Mouse (Mus musculus): ENCODE measurements at regions not wholly inside any gene's neighbourhood (a gene's known extent, or its start where the extent isn't known, plus 50 kb on each side); places are given as distances from the start of the nearest gene placed in this dataset.

DNA sequence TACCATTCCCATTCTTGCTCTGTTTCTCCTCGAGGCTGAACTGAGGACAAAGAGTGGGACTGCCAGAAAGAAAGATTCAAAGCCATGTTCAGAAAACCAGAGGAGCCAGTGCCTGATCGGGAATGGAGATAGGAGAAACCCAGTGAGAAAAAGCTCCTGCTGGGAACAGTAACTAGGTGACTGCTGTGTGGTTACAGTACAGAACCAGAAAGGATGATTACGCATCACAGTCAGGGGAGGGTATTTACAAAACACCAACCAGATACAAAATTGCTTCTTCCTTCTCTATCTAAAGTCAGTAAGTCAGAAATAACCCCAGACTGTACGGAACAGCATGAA lies 227.1 kb upstream of the Acvr2a start:
- Histone ChIP-seq H3K27ac (no peak overlapping the region), H3K9ac (replicated peaks) (no peak overlapping the region), H3K4me3 (ENCODE audit: insufficient read depth in 1 of 2, low read depth in 2 of 2, low read length in 2 of 2) (no peak overlapping the region), H3K9me3 (ENCODE audit: control insufficient read depth, low read length) (no peaks in the 10 kb centered on the region), H3K27me3 (ENCODE audit: control insufficient read depth, insufficient read depth, low read length) (no peaks in the 10 kb centered on the region), H3K36me3 (replicated peaks; ENCODE audit: control insufficient read depth, insufficient read depth, low read depth) (no peaks in the 10 kb centered on the region), H3K4me2 (ENCODE audit: low read depth) (no peak overlapping the region), H3K4me1 (replicated peaks; ENCODE audit: control insufficient read depth in 2 of 2, insufficient read depth in 2 of 2, low read length in 1 of 2) (no peaks in the 10 kb centered on the region)
- 57% methylated on average over 4 of the region's 4 CpGs for WGBS (ENCODE audit: insufficient replicate concordance)
- DNase-seq (ENCODE audit: low read depth in 3 of 3, low spot score in 3 of 3) = no peak
- TF ChIP-seq CTCF (IDR thresholded peaks at IDR 0.05; ENCODE audit: low read depth) = no peak
- ATAC-seq (ENCODE audit: insufficient read depth) = no peak

DNA sequence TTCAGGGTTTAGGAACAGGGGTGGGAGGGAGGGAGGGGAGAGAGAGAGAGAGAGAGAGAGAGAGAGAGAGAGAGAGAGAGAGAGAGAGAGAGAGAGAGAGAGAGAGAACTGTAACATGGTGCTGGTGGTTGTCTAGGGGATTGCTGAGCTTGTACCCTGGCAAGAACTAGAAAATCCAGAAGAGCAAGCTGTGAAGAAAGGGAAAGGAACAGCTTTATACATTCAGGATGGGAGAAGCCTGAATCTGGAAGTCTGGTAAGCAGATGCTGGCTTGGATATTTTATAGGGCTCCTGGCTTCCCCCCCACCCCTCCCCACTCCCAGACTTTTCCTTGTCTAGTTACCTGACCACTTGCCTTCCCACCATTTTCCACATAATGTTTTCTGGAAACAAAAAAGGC lies 224.2 kb upstream of the Acvr2a start:
- no peak for ATAC-seq (ENCODE audit: insufficient read depth)

DNA sequence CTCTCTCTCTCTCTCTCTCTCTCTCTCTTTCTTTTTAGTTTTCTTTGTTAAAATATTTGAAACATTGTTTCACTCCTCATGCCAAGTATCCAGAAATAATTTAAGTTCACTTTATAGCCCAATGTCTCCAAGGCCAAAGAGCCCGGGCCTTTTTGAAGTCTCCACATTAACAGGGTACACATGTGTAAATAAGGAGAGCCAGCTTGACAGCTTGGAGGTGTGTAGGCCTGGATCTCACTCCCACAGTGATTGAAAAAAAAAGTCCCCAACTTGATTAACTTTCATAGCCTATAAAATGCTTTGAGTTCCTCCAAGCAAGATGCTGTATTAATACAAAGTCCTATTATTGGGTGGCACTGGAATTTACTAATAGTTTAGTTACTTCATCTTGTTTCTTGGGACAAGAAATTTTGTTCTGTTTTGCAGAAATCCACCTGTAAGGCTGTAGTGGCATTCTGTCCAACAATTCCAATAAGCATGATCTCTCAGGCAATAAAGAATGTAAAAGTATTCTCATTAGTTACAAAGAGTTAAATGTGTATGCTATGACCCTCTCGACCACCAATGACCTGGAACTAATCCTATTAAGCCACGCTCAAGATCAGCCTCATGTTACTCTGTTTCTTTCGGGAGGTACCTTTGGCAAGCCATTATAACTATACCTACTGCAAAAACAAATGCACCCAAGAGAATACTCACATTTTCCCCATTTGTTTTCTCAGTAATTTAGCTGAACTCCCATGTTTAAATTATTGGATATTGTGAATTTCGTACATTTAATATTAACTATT lies 215.9 kb upstream of the Acvr2a start:
- Histone ChIP-seq H3K36me3 (replicated peaks; ENCODE audit: control insufficient read depth, insufficient read depth, low read depth) (no peaks in the 10 kb centered on the region), H3K9ac (replicated peaks) (no peak overlapping the region), H3K4me3 (ENCODE audit: insufficient read depth in 1 of 2, low read depth in 2 of 2, low read length in 2 of 2) (no peak overlapping the region), H3K4me1 (replicated peaks; ENCODE audit: control insufficient read depth in 2 of 2, insufficient read depth in 2 of 2, low read length in 1 of 2) (no peaks in the 10 kb centered on the region), H3K27ac (no peak overlapping the region), H3K4me2 (ENCODE audit: low read depth) (no peak overlapping the region), H3K27me3 (ENCODE audit: control insufficient read depth, insufficient read depth, low read length) (no peaks in the 10 kb centered on the region), H3K9me3 (ENCODE audit: control insufficient read depth, low read length) (no peaks in the 10 kb centered on the region)
- DNase-seq (ENCODE audit: low read depth in 3 of 3, low spot score in 3 of 3) (no peak), ATAC-seq (ENCODE audit: insufficient read depth) (no peak)
- TF ChIP-seq EP300 (IDR thresholded peaks at IDR 0.05; ENCODE audit: low read depth) (no peak), CTCF (IDR thresholded peaks at IDR 0.05; ENCODE audit: low read depth) (no peak)
- 59% methylated on average over 5 of the region's 5 CpGs for WGBS (ENCODE audit: insufficient replicate concordance)

More for the DNA sequence above, 224.2 kb upstream of the Acvr2a start:
- no peak overlapping the region for H3K4me2 ChIP-seq (ENCODE audit: low read depth)
- H3K4me1 ChIP-seq (replicated peaks; ENCODE audit: control insufficient read depth in 2 of 2, insufficient read depth in 2 of 2, low read length in 1 of 2) = no peaks in the 10 kb centered on the region
- H3K27me3 ChIP-seq (ENCODE audit: control insufficient read depth, insufficient read depth, low read length) = no peaks in the 10 kb centered on the region
- no peaks in the 10 kb centered on the region for H3K36me3 ChIP-seq (replicated peaks; ENCODE audit: control insufficient read depth, insufficient read depth, low read depth)
- no peak overlapping the region for H3K4me3 ChIP-seq (ENCODE audit: insufficient read depth in 1 of 2, low read depth in 2 of 2, low read length in 2 of 2)
- no peaks in the 10 kb centered on the region for H3K9me3 ChIP-seq (ENCODE audit: control insufficient read depth, low read length)
- DNase-seq (ENCODE audit: low read depth in 3 of 3, low spot score in 3 of 3) = no peak
- TF ChIP-seq CTCF (IDR thresholded peaks at IDR 0.05; ENCODE audit: low read depth) (no peak), EP300 (IDR thresholded peaks at IDR 0.05; ENCODE audit: low read depth) (no peak)
- no peak overlapping the region for H3K9ac ChIP-seq (replicated peaks)
- H3K27ac ChIP-seq = no peak overlapping the region

DNA sequence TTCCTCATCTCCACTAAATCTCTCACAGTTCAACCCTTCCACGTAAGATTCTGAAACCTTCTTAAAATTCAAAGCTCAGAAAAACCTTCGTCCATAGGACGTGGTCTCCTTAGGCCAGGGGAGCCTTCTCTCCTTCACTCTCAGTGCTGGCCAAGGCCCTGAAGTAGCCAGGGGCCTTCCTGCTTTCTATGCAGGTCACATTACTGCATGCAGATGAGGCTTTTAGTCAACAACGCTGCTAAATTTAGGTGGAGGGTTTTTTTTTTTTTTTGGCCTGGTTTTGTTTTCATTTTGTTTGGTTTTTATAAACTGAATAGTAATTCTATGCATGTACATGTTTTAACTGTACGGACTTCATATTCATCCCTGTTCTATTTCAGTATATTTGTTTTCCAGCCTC lies 214.5 kb upstream of the Acvr2a start:
- 69% methylated on average over 5 of the region's 5 CpGs for WGBS (ENCODE audit: insufficient replicate concordance)
- Histone ChIP-seq H3K9me3 (ENCODE audit: control insufficient read depth, low read length) (no peaks in the 10 kb centered on the region), H3K4me2 (ENCODE audit: low read depth) (no peak overlapping the region), H3K4me3 (ENCODE audit: insufficient read depth in 1 of 2, low read depth in 2 of 2, low read length in 2 of 2) (no peak overlapping the region), H3K36me3 (replicated peaks; ENCODE audit: control insufficient read depth, insufficient read depth, low read depth) (no peaks in the 10 kb centered on the region), H3K27ac (no peak overlapping the region), H3K27me3 (ENCODE audit: control insufficient read depth, insufficient read depth, low read length) (no peaks in the 10 kb centered on the region), H3K9ac (replicated peaks) (no peak overlapping the region), H3K4me1 (replicated peaks; ENCODE audit: control insufficient read depth in 2 of 2, insufficient read depth in 2 of 2, low read length in 1 of 2) (no peaks in the 10 kb centered on the region)
- ATAC-seq (ENCODE audit: insufficient read depth) (no peak), DNase-seq (ENCODE audit: low read depth in 3 of 3, low spot score in 3 of 3) (no peak)
- TF ChIP-seq CTCF (IDR thresholded peaks at IDR 0.05; ENCODE audit: low read depth) (no peak), EP300 (IDR thresholded peaks at IDR 0.05; ENCODE audit: low read depth) (no peak)

DNA sequence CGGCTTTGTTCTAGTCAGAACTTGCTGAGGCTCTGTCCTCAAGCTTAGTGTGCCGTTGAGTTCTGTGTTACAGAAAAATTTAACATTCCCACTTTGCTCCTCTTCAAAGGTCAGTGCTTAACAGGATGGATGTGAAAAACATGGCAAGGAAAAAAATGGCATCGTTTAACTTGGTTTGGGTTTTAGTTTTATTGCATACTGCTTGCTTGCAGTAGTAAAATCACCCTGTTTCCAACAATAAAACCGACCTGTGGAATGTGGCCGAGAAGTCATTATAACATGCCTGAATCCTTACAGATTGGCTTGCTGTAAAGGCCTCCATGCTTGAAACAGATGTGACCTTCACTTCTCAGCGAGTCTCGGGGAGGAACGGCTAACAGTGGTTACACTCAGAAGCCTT lies 212.1 kb upstream of the Acvr2a start:
- no peak for DNase-seq (ENCODE audit: low read depth in 3 of 3, low spot score in 3 of 3)
- Histone ChIP-seq H3K9me3 (ENCODE audit: control insufficient read depth, low read length) (no peaks in the 10 kb centered on the region), H3K4me2 (ENCODE audit: low read depth) (no peak overlapping the region), H3K4me3 (ENCODE audit: insufficient read depth in 1 of 2, low read depth in 2 of 2, low read length in 2 of 2) (no peak overlapping the region), H3K4me1 (replicated peaks; ENCODE audit: control insufficient read depth in 2 of 2, insufficient read depth in 2 of 2, low read length in 1 of 2) (no peaks in the 10 kb centered on the region), H3K27ac (no peak overlapping the region), H3K27me3 (ENCODE audit: control insufficient read depth, insufficient read depth, low read length) (no peaks in the 10 kb centered on the region), H3K9ac (replicated peaks) (no peak overlapping the region), H3K36me3 (replicated peaks; ENCODE audit: control insufficient read depth, insufficient read depth, low read depth) (no peaks in the 10 kb centered on the region)
- TF ChIP-seq CTCF (IDR thresholded peaks at IDR 0.05; ENCODE audit: low read depth) (no peak), EP300 (IDR thresholded peaks at IDR 0.05; ENCODE audit: low read depth) (no peak)
- WGBS (ENCODE audit: insufficient replicate concordance) = 69% methylated on average over 8 of the region's 8 CpGs
- no peak for ATAC-seq (ENCODE audit: insufficient read depth)

Data from liver, embryonic 14.5 days (tissue).